Mouse (Mus musculus): ENCODE measurements around the gene Atp11a. TPM values are rescaled to one million over a fixed set of nuclear protein-coding genes. Genes with fewer than 3 reads are reported as not detected.

Atp11a gene
- total and polyA plus RNA-seq, 3 experiments: 0.12 to 0.27 (median 0.21) TPM

GRCm38 (mm10) chr8:12769296-12769695 lies 12.5 kb downstream of the Atp11a start:
- no peaks in the 10 kb centered on the region for H3K79me2 ChIP-seq (replicated peaks; ENCODE audit: control insufficient read depth, extremely low read depth, insufficient read depth, poor library complexity, severe bottlenecking)
- peaks cover 92% of the 10 kb centered on the region for H3K27me3 ChIP-seq (replicated peaks)
- dilution Hi-C loops (cut with MboI; ENCODE audit: extremely low pct_ligation_motif_present, extremely low pct_unique_long_range_greater_than_20kb, low sequenced_read_pairs): no loop called here
- DNase-seq (ENCODE audit: extremely low read depth): no peak
- H3K4me3 ChIP-seq (replicated peaks in 1 of 3; ENCODE audit: low read depth in 2 of 3, low read length in 2 of 3, poor library complexity in 1 of 3): no peak overlapping the region
- no peak overlapping the region for H3K4me2 ChIP-seq (ENCODE audit: insufficient read depth, low read depth, poor library complexity, severe bottlenecking)
- no peaks in the 10 kb centered on the region for H3K4me1 ChIP-seq (ENCODE audit: control insufficient read depth in 1 of 2, insufficient read depth in 2 of 2)
- in situ Hi-C loops (cut with MboI; ENCODE audit: low pct_ligation_motif_present, low pct_unique_long_range_greater_than_20kb, low sequenced_read_pairs): no loop called here
- no peak overlapping the region for H3K9ac ChIP-seq (ENCODE audit: insufficient read depth, low read depth)
- H3K27ac ChIP-seq (ENCODE audit: insufficient read depth, low read depth): no peak overlapping the region
- TF ChIP-seq POLR2AphosphoS2 (IDR thresholded peaks at IDR 0.05; ENCODE audit: low read depth, low read length) (no peak), TCF12 (IDR thresholded peaks at IDR 0.05; ENCODE audit: low read depth, low read length) (no peak), MAFK (IDR thresholded peaks at IDR 0.05; ENCODE audit: insufficient replicate concordance, low read length) (no peak), ZC3H11A (IDR thresholded peaks at IDR 0.05; ENCODE audit: low read depth, low read length) (no peak), NRF1 (IDR thresholded peaks at IDR 0.05; ENCODE audit: low read depth, low read length) (no peak), KAT2A (IDR thresholded peaks at IDR 0.05; ENCODE audit: insufficient replicate concordance, low read length) (no peak), ELF1 (IDR thresholded peaks at IDR 0.05; ENCODE audit: low read depth, low read length) (no peak), RCOR1 (conservative IDR thresholded peaks at IDR 0.05; ENCODE audit: low read depth, low read length) (no peak), ZNF384 (IDR thresholded peaks at IDR 0.05; ENCODE audit: low read depth, low read length) (no peak), USF2 (conservative IDR thresholded peaks at IDR 0.05; ENCODE audit: low read depth, low read length) (no peak), MXI1 (IDR thresholded peaks at IDR 0.05; ENCODE audit: low read depth, low read length) (no peak), UBTF (IDR thresholded peaks at IDR 0.05; ENCODE audit: low read depth, low read length) (no peak), JUND (conservative IDR thresholded peaks at IDR 0.05; ENCODE audit: low read depth, low read length) (no peak), MAZ (IDR thresholded peaks at IDR 0.05; ENCODE audit: low read depth, low read length) (no peak), SMC3 (IDR thresholded peaks at IDR 0.05; ENCODE audit: low read depth, low read length) (no peak), E2F4 (IDR thresholded peaks at IDR 0.05; ENCODE audit: insufficient replicate concordance, low read depth, low read length) (no peak), MAX (IDR thresholded peaks at IDR 0.05; ENCODE audit: low read length) (no peak)
- no peaks in the 10 kb centered on the region for H3K9me3 ChIP-seq (replicated peaks; ENCODE audit: low read length)
- H3K36me3 ChIP-seq (replicated peaks in 1 of 2; ENCODE audit: control insufficient read depth in 1 of 2, insufficient read depth in 1 of 2, low read length in 1 of 2): no peaks in the 10 kb centered on the region

DNA sequence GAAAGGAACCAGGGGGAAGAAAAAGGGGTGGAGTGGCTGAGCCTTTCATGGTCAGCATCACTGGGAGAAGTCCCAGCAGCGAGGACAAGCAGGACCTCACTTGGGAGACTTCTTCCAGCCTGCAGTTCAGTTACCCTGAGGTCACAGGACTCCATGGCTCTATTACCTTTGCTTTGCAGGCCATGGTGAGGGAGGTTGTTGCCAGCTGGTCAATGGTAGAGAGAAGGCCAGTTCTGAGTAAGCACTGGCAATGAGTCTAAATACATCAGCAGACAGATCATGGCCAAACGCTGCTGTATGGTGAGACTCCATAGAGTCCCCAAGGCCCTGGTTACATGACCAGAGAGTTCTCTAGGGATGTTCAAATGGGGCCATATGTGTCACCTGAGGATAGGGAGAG lies 15.5 kb downstream of the Atp11a start:
- in situ Hi-C loops (cut with MboI; ENCODE audit: low pct_ligation_motif_present, low pct_unique_long_range_greater_than_20kb, low sequenced_read_pairs) (no loop called here), dilution Hi-C loops (cut with MboI; ENCODE audit: extremely low pct_ligation_motif_present, extremely low pct_unique_long_range_greater_than_20kb, low sequenced_read_pairs) (no loop called here)
- Histone ChIP-seq H3K27ac (ENCODE audit: insufficient read depth, low read depth) (no peak overlapping the region), H3K4me2 (ENCODE audit: insufficient read depth, low read depth, poor library complexity, severe bottlenecking) (no peak overlapping the region), H3K4me1 (ENCODE audit: control insufficient read depth in 1 of 2, insufficient read depth in 2 of 2) (no peaks in the 10 kb centered on the region), H3K36me3 (replicated peaks in 1 of 2; ENCODE audit: control insufficient read depth in 1 of 2, insufficient read depth in 1 of 2, low read length in 1 of 2) (no peaks in the 10 kb centered on the region), H3K4me3 (replicated peaks in 1 of 3; ENCODE audit: low read depth in 2 of 3, low read length in 2 of 3, poor library complexity in 1 of 3) (no peak overlapping the region), H3K79me2 (replicated peaks; ENCODE audit: control insufficient read depth, extremely low read depth, insufficient read depth, poor library complexity, severe bottlenecking) (no peaks in the 10 kb centered on the region), H3K9me3 (replicated peaks; ENCODE audit: low read length) (no peaks in the 10 kb centered on the region), H3K9ac (ENCODE audit: insufficient read depth, low read depth) (no peak overlapping the region), H3K27me3 (replicated peaks) (peaks cover 92% of the 10 kb centered on the region)
- DNase-seq (ENCODE audit: extremely low read depth): no peak
- no peak for TF ChIP-seq CHD2 (IDR thresholded peaks at IDR 0.05; ENCODE audit: low read length)
- no peak for TF ChIP-seq RCOR1 (conservative IDR thresholded peaks at IDR 0.05; ENCODE audit: low read depth, low read length)
- TF ChIP-seq CTCF (conservative IDR thresholded peaks at IDR 0.05 in 1 of 2, IDR thresholded peaks at IDR 0.05 in 1 of 2; ENCODE audit: low read depth in 2 of 2, low read length in 2 of 2): no peak
- no peak for TF ChIP-seq UBTF (IDR thresholded peaks at IDR 0.05; ENCODE audit: low read depth, low read length)
- no peak for TF ChIP-seq KAT2A (IDR thresholded peaks at IDR 0.05; ENCODE audit: insufficient replicate concordance, low read length)
- no peak for TF ChIP-seq CHD1 (IDR thresholded peaks at IDR 0.05; ENCODE audit: low read depth, low read length)
- no peak for TF ChIP-seq IRF4 (IDR thresholded peaks at IDR 0.05; ENCODE audit: low read depth, low read length)
- TF ChIP-seq ETS1 (conservative IDR thresholded peaks at IDR 0.05; ENCODE audit: low read depth, low read length): no peak
- TF ChIP-seq USF2 (conservative IDR thresholded peaks at IDR 0.05; ENCODE audit: low read depth, low read length): no peak
- TF ChIP-seq MEF2A (IDR thresholded peaks at IDR 0.05; ENCODE audit: borderline replicate concordance, low read depth, low read length): no peak
- TF ChIP-seq PAX5 (IDR thresholded peaks at IDR 0.05; ENCODE audit: low read length): no peak
- TF ChIP-seq MYC (IDR thresholded peaks at IDR 0.05; ENCODE audit: low read depth, low read length): no peak
- TF ChIP-seq TBP (conservative IDR thresholded peaks at IDR 0.05; ENCODE audit: low read depth, low read length): no peak
- no peak for TF ChIP-seq JUN (IDR thresholded peaks at IDR 0.05; ENCODE audit: insufficient read depth, low read depth, low read length)
- TF ChIP-seq NELFE (IDR thresholded peaks at IDR 0.05; ENCODE audit: low read depth, low read length): no peak
- no peak for TF ChIP-seq POLR2A (IDR thresholded peaks at IDR 0.05; ENCODE audit: low read depth, low read length)
- TF ChIP-seq HCFC1 (IDR thresholded peaks at IDR 0.05; ENCODE audit: low read depth, low read length): no peak
- TF ChIP-seq ZNF384 (IDR thresholded peaks at IDR 0.05; ENCODE audit: low read depth, low read length): no peak
- no peak for TF ChIP-seq SMC3 (IDR thresholded peaks at IDR 0.05; ENCODE audit: low read depth, low read length)
